Mouse (Mus musculus) neutrophil, adult 5-6 weeks (primary cell): ENCODE measurements around the gene Gm12248. TPM values are rescaled to one million over a fixed set of nuclear protein-coding genes. Genes with fewer than 3 reads are reported as not detected.

Source experiments
- ATAC-seq: fragments of 151-379, 151-347 bp; 2 replicates; pipeline ENCODE4 v1.8.0; 2017; ENCODE audit warnings: mild to moderate bottlenecking, moderate TSS enrichment; ENCODE audit not compliant: insufficient number of reproducible peaks, poor library complexity, low FRiP score, severe bottlenecking; ENCODE audit errors: extremely low read depth
- total RNA-seq: library from RNA; stranded (forward); fragments of 200-1000 nt; gene quantifications from 2 replicates; pipeline ENCODE4 v1.2.3, GENCODE M21; 2017

Gm12248 gene
- total RNA-seq: not detected in 2 replicates

GRCm38 (mm10) chr11:58093021-58093528 lies at the start of gene Gm12248:
Gm12248 (minus strand) TSS chr11:58093134.
- no peak for ATAC-seq

GRCm38 (mm10) chr11:58139466-58139865 lies 46.5 kb upstream of the Gm12248 start:
- ATAC-seq: no peak

- ATAC-seq: 0 out of 2 replicates have a peak, but pooled peaks have one; percentile 6
Observed at GRCm38 (mm10) chr11:58138821-58139220, 45.9 kb upstream of the Gm12248 start.

- no peak for ATAC-seq
Observed at GRCm38 (mm10) chr11:58136677-58137076, 43.7 kb upstream of the Gm12248 start.

GRCm38 (mm10) chr11:58135296-58135695 lies 42.4 kb upstream of the Gm12248 start:
- no peak for ATAC-seq

GRCm38 (mm10) chr11:58134869-58135268 lies 41.9 kb upstream of the Gm12248 start:
- ATAC-seq: no peak

- ATAC-seq: no peak
Observed at GRCm38 (mm10) chr11:58132026-58132425, 39.1 kb upstream of the Gm12248 start.

GRCm38 (mm10) chr11:58129302-58129843 lies 36.4 kb upstream of the Gm12248 start:
- ATAC-seq: no peak

- ATAC-seq: no peak
Observed at GRCm38 (mm10) chr11:58127544-58127943, 34.6 kb upstream of the Gm12248 start.

GRCm38 (mm10) chr11:58126397-58127160 lies 33.6 kb upstream of the Gm12248 start:
- no peak for ATAC-seq

- ATAC-seq: no peak
Observed at GRCm38 (mm10) chr11:58125021-58125420, 32.1 kb upstream of the Gm12248 start.

- no peak for ATAC-seq
Observed at GRCm38 (mm10) chr11:58123711-58124110, 30.8 kb upstream of the Gm12248 start.

- ATAC-seq: no peak
Observed at GRCm38 (mm10) chr11:58121351-58121750, 28.4 kb upstream of the Gm12248 start.

- no peak for ATAC-seq
Observed at GRCm38 (mm10) chr11:58120655-58121054, 27.7 kb upstream of the Gm12248 start.

GRCm38 (mm10) chr11:58117044-58117652 lies 24.2 kb upstream of the Gm12248 start:
- ATAC-seq: no peak

GRCm38 (mm10) chr11:58116560-58116959 lies 23.6 kb upstream of the Gm12248 start:
- ATAC-seq: no peak

GRCm38 (mm10) chr11:58107664-58108337 lies 14.9 kb upstream of the Gm12248 start:
- no peak for ATAC-seq

- no peak for ATAC-seq
Observed at GRCm38 (mm10) chr11:58107009-58107408, 14.1 kb upstream of the Gm12248 start.

GRCm38 (mm10) chr11:58104351-58104791 lies 11.4 kb upstream of the Gm12248 start:
- peak; percentile 18; the same call in 1 of the 2 replicates for ATAC-seq
